Mouse (Mus musculus) kidney, embryonic 14.5 days (tissue): ENCODE data around the gene Ccdc88a. TPM values are rescaled to one million over a fixed set of nuclear protein-coding genes. Genes with fewer than 3 reads are reported as not detected.
A peak's percentile ranks its signal among the peaks of the same experiment; 100 is the strongest.

Experiments used
- ATAC-seq: fragments of 200-750 bp; cut with Nextera tagmentation; 2 replicates; pipeline ENCODE4 v1.8.0; 2017; ENCODE audit warnings: moderate number of reproducible peaks, mild to moderate bottlenecking, moderate TSS enrichment, moderate library complexity; ENCODE audit not compliant: low FRiP score, low TSS enrichment
- H3K27ac ChIP-seq: fragments of 300-500 bp; sonication (generic); 2 replicates; pipeline ENCODE4 v1.5.1; 2014; ENCODE audit warnings: low read depth, mild to moderate bottlenecking, low read length, moderate library complexity, mixed read lengths
- H3K27me3 ChIP-seq: fragments of 300-500 bp; sonication (generic); 2 replicates; pipeline ENCODE4 v1.6.1; 2014; ENCODE audit warnings: mild to moderate bottlenecking, low read length; ENCODE audit not compliant: control insufficient read depth, insufficient read depth
- H3K36me3 ChIP-seq: fragments of 300-500 bp; sonication (generic); 2 replicates; pipeline ENCODE4 v1.6.1; 2014; ENCODE audit warnings: low read length, mixed read lengths; ENCODE audit not compliant: control insufficient read depth, insufficient read depth
- H3K4me1 ChIP-seq: fragments of 300-500 bp; sonication (generic); 2 replicates; pipeline ENCODE4 v1.6.1; 2014; ENCODE audit warnings: low read length, mixed read lengths; ENCODE audit not compliant: control insufficient read depth, insufficient read depth
- H3K4me2 ChIP-seq: fragments of 300-500 bp; sonication (generic); replicated peaks from 2 replicates; pipeline ENCODE4 v1.6.1; 2014; ENCODE audit warnings: low read depth, mild to moderate bottlenecking, low read length
- H3K4me3 ChIP-seq: fragments of 300-500 bp; sonication (generic); 2 replicates; pipeline ENCODE4 v1.5.1; 2014; ENCODE audit warnings: mild to moderate bottlenecking, low read length
- H3K9ac ChIP-seq: fragments of 300-500 bp; sonication (generic); 2 replicates; pipeline ENCODE4 v1.6.1; 2014; ENCODE audit warnings: low read depth, mild to moderate bottlenecking, low read length, moderate library complexity
- H3K9me3 ChIP-seq: fragments of 300-500 bp; sonication (generic); 2 replicates; pipeline ENCODE4 v1.6.1; 2016; ENCODE audit warnings: low read length; ENCODE audit not compliant: control insufficient read depth
- WGBS: fragments of 180-500 bp; shearing (Covaris S2); extraction: QIAGEN DNeasy Blood & Tissue Kit; methylation state at CpG from one replicate; pipeline ENCODE4 v1.1.7; 2014; 5-methylcytosine and 5-hydroxymethylcytosine counted together
- polyA plus RNA-seq: library from polyadenylated mRNA; unstranded; fragments of >200 nt; fragmentation: Nextera tagmentation; extraction: Ambion mirVana; gene quantifications from 2 replicates; pipeline ENCODE4 v1.2.1, GENCODE M21; 2014

Gene Ccdc88a
- polyA plus RNA-seq, 1 experiment from 2014 or later, result 30.6 TPM

GRCm38 (mm10) chr11:29374274-29374656 lies 807 bp downstream of the Ccdc88a start:
- WGBS, result under 1% methylated on average over 8 of the region's 8 CpGs
- Histone ChIP-seq H3K36me3 (no peaks in the 10 kb centered on the region), H3K4me3 (peak overlapping the region; percentile 92), H3K4me2 (peak overlapping the region; percentile 64), H3K27ac (peak overlapping the region; percentile 96), H3K9me3 (no peaks in the 10 kb centered on the region), H3K4me1 (no peaks in the 10 kb centered on the region), H3K27me3 (no peaks in the 10 kb centered on the region), H3K9ac (peak overlapping the region; percentile 96)
- peak; percentile 10; the same call in 1 of the 2 replicates for ATAC-seq

GRCm38 (mm10) chr11:29376635-29377034 lies 3.2 kb downstream of the Ccdc88a start:
- Histone ChIP-seq H3K27ac (no peak overlapping the region), H3K9ac (no peak overlapping the region), H3K27me3 (no peaks in the 10 kb centered on the region), H3K4me3 (no peak overlapping the region), H3K9me3 (no peaks in the 10 kb centered on the region), H3K36me3 (no peaks in the 10 kb centered on the region), H3K4me2 (no peak overlapping the region), H3K4me1 (no peaks in the 10 kb centered on the region)
- WGBS, result 70% methylated on average over 2 of the region's 2 CpGs
- no peak for ATAC-seq

DNA sequence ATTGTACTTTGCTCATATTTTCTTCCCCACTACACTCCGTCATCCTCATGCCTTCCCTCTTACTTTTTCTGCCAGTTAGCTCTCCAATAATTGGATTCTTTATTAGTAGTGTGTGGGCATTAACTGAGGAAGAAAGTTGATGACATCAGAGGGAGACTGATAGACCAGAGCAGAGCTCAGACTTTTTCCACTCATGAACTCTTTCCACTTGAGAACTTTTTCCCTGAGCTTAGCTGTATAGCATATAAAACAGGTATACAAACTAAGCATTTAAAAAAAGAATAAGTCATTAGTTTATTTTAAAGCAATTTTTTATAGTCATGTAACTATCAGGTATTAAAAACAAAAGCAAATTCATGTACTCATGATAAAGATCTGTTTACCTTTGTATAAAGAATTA lies 5.3 kb downstream of the Ccdc88a start:
- no peak for ATAC-seq
- Histone ChIP-seq H3K36me3 (no peaks in the 10 kb centered on the region), H3K4me1 (no peaks in the 10 kb centered on the region), H3K9ac (no peak overlapping the region), H3K27me3 (no peaks in the 10 kb centered on the region), H3K4me3 (no peak overlapping the region), H3K27ac (no peak overlapping the region), H3K9me3 (no peaks in the 10 kb centered on the region), H3K4me2 (no peak overlapping the region)
- 97% methylated on average over 1 of the region's 1 CpGs for WGBS

DNA sequence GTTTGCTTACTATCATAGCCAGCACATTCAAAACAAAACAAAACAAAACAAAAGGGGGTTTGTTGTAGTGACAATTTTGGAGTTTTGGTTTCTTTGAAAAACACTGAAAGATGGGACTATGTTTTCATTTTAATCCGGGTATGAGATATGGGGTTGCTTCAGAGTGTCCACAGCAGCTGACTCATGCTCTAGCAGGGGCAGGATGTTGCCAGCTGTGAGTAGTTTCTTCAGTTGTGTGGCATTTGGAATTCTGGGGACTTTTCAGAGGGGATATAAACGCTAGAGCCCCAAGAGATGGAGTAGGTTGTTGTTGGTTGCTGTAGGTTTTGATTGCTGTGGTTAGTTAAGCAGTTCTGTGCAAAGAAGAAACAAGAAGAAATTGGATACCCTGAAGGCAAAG lies 10.0 kb downstream of the Ccdc88a start:
- H3K9me3 ChIP-seq, result no peaks in the 10 kb centered on the region
- no peak overlapping the region for H3K9ac ChIP-seq
- H3K4me3 ChIP-seq, result no peak overlapping the region
- no peak overlapping the region for H3K4me2 ChIP-seq
- no peaks in the 10 kb centered on the region for H3K27me3 ChIP-seq
- no peak overlapping the region for H3K27ac ChIP-seq
- ATAC-seq, result no peak
- WGBS, result 66% methylated on average over 2 of the region's 2 CpGs
- H3K36me3 ChIP-seq, result no peaks in the 10 kb centered on the region
- H3K4me1 ChIP-seq, result no peaks in the 10 kb centered on the region

DNA sequence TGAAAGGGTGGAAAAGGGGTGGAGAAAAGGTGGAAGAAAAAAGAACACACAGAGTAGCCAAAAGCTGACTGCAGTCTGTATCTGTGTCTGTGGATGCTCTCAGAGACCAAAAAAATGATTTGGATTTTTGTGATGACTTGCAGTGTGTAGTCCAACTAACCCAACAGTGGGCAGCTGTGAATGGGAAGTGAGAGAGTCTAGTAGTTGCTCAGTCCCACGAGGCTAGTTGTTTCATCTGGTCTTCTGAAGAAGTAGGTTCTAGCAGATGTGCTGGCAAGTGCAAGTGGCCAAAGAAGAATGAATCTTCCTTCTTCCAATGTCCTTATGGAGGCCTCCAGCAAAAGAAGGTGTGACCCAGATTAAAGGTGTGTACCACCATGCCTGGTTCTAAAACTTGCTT lies 10.5 kb downstream of the Ccdc88a start:
- Histone ChIP-seq H3K27me3 (no peaks in the 10 kb centered on the region), H3K4me3 (no peak overlapping the region), H3K9ac (no peak overlapping the region), H3K36me3 (no peaks in the 10 kb centered on the region), H3K9me3 (no peaks in the 10 kb centered on the region), H3K27ac (no peak overlapping the region), H3K4me2 (no peak overlapping the region), H3K4me1 (no peaks in the 10 kb centered on the region)
- ATAC-seq, result no peak
- WGBS, result 75% methylated on average over 1 of the region's 1 CpGs

DNA sequence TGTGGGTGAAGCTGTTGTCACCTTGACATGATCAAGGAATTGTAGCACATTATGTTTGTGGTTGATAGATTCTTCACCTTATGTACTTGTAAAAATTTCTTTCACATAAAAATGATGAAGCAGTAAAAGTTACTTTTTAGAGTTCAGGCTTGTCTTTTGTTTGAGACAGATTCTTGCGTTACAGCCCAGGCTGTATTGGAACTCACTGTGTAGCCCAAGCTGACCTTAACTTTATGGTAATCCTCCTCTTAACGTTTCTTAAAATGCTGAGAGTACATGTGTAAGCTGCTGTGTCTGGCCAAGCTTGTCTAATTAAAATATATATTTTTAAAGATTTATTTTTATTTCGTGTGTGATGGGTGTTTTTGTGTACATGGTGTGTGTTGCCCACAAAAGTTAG lies 11.2 kb downstream of the Ccdc88a start:
- Histone ChIP-seq H3K4me2 (no peak overlapping the region), H3K9ac (no peak overlapping the region), H3K9me3 (no peaks in the 10 kb centered on the region), H3K27me3 (no peaks in the 10 kb centered on the region), H3K27ac (no peak overlapping the region), H3K4me1 (no peaks in the 10 kb centered on the region), H3K36me3 (no peaks in the 10 kb centered on the region), H3K4me3 (no peak overlapping the region)
- WGBS, result 80% methylated on average over 3 of the region's 3 CpGs
- ATAC-seq, result no peak

GRCm38 (mm10) chr11:29389913-29390312 lies 16.5 kb downstream of the Ccdc88a start:
- no peak overlapping the region for H3K9ac ChIP-seq
- H3K4me2 ChIP-seq, result no peak overlapping the region
- WGBS, result 58% methylated on average over 4 of the region's 4 CpGs

GRCm38 (mm10) chr11:29395135-29395746 lies 21.8 kb downstream of the Ccdc88a start:
- 94% methylated on average over 3 of the region's 3 CpGs for WGBS
- no peak for ATAC-seq
- H3K9ac ChIP-seq, result no peak overlapping the region
- no peak overlapping the region for H3K27ac ChIP-seq
- H3K9me3 ChIP-seq, result no peaks in the 10 kb centered on the region
- no peak overlapping the region for H3K4me2 ChIP-seq
- no peaks in the 10 kb centered on the region for H3K27me3 ChIP-seq
- no peaks in the 10 kb centered on the region for H3K4me1 ChIP-seq
- H3K4me3 ChIP-seq, result no peak overlapping the region
- H3K36me3 ChIP-seq, result no peaks in the 10 kb centered on the region

More at GRCm38 (mm10) chr11:29389913-29390312, 16.5 kb downstream of the Ccdc88a start:
- ATAC-seq, result no peak
- H3K27ac ChIP-seq, result no peak overlapping the region
- H3K9me3 ChIP-seq, result no peaks in the 10 kb centered on the region
- H3K36me3 ChIP-seq, result no peaks in the 10 kb centered on the region
- H3K27me3 ChIP-seq, result no peaks in the 10 kb centered on the region
- no peak overlapping the region for H3K4me3 ChIP-seq
- no peaks in the 10 kb centered on the region for H3K4me1 ChIP-seq

DNA sequence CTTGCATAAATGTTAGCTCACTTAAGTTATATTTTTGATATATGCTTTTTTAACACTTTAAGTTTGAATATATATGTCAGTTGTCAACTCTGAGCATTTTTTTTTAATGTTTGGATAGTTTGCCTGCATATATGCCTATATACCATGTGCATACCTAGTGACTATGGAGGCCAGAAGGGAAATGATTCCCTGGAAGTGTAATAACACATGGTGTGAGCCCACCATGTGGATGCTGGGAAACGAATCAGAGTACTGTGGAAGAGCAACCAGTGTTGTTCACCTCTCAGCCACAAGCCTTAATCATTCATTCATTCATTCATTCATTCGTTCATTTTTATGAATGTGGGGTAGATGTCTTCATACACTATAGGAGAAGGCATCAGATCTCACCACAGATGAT lies 26.9 kb downstream of the Ccdc88a start:
- 92% methylated on average over 2 of the region's 2 CpGs for WGBS

More for the DNA sequence above, 26.9 kb downstream of the Ccdc88a start:
- ATAC-seq, result no peak
- Histone ChIP-seq H3K9ac (no peak overlapping the region), H3K4me3 (no peak overlapping the region), H3K4me1 (no peaks in the 10 kb centered on the region), H3K4me2 (no peak overlapping the region), H3K36me3 (peaks cover 3% of the 10 kb centered on the region; the same call in 1 of the 2 replicates), H3K9me3 (no peaks in the 10 kb centered on the region), H3K27ac (no peak overlapping the region), H3K27me3 (no peaks in the 10 kb centered on the region)
